Mouse (Mus musculus): ENCODE data around the gene Rsl24d1. TPM values are rescaled to one million over a fixed set of nuclear protein-coding genes. Genes with fewer than 3 reads are reported as not detected.

Rsl24d1 gene
- 121 and 122 TPM in 2 replicates for polyA plus RNA-seq (2014; fragmentation: Nextera tagmentation; extraction: Ambion mirVana)

GRCm38 (mm10) chr9:73112919-73113906 lies at the start of gene Rsl24d1:
Gene Rsl24d1 (plus strand): TSS chr9:73113426.
- ATAC-seq (ENCODE audit: low FRiP score, low TSS enrichment) (peak; percentile 97), DNase-seq (peak; percentile 96)
- H3K9ac ChIP-seq (replicated peaks; ENCODE audit: low read length): peak within 1 kb of the TSS; percentile 79
- no peaks in the 10 kb centered on the region; the same call in 1 of the 2 replicates for H3K4me1 ChIP-seq (ENCODE audit: control insufficient read depth, insufficient read depth, low read length)
- H3K4me3 ChIP-seq (replicated peaks; ENCODE audit: low read depth, low read length): peak within 1 kb of the TSS; percentile 89
- no peaks in the 10 kb centered on the region for H3K27me3 ChIP-seq (ENCODE audit: control insufficient read depth, insufficient read depth, low read length)
- H3K36me3 ChIP-seq (ENCODE audit: control insufficient read depth, insufficient read depth, low read length): peaks cover 29% of the 10 kb centered on the region
- no peaks in the 10 kb centered on the region for H3K9me3 ChIP-seq (ENCODE audit: control insufficient read depth, low read length)
- under 1% methylated on average over 64 of the region's 64 CpGs for WGBS
- H3K27ac ChIP-seq (replicated peaks; ENCODE audit: low read depth, low read length): peak within 1 kb of the TSS; percentile 68
- H3K4me2 ChIP-seq (ENCODE audit: low read length): peak within 1 kb of the TSS; percentile 60

GRCm38 (mm10) chr9:73063621-73064290 lies 49.5 kb upstream of the Rsl24d1 start:
- Histone ChIP-seq H3K27ac (replicated peaks; ENCODE audit: low read depth, low read length) (no peak overlapping the region), H3K27me3 (ENCODE audit: control insufficient read depth, insufficient read depth, low read length) (no peaks in the 10 kb centered on the region), H3K9me3 (ENCODE audit: control insufficient read depth, low read length) (no peaks in the 10 kb centered on the region), H3K9ac (replicated peaks; ENCODE audit: low read length) (no peak overlapping the region), H3K36me3 (ENCODE audit: control insufficient read depth, insufficient read depth, low read length) (no peaks in the 10 kb centered on the region), H3K4me3 (replicated peaks; ENCODE audit: low read depth, low read length) (no peak overlapping the region), H3K4me2 (ENCODE audit: low read length) (peak overlapping the region; percentile 30; the same call in 1 of the 2 replicates), H3K4me1 (ENCODE audit: control insufficient read depth, insufficient read depth, low read length) (0 out of 2 replicates have a peak, but pooled peaks cover 4% of the 10 kb centered on the region)
- DNase-seq (peak; percentile 24), ATAC-seq (ENCODE audit: low FRiP score, low TSS enrichment) (no peak)
- WGBS: 39% methylated on average over 15 of the region's 15 CpGs

- ATAC-seq (ENCODE audit: low FRiP score, low TSS enrichment) (no peak), DNase-seq (peak; percentile 42)
- WGBS: 35% methylated on average over 10 of the region's 10 CpGs
- Histone ChIP-seq H3K9ac (replicated peaks; ENCODE audit: low read length) (no peak overlapping the region), H3K27ac (replicated peaks; ENCODE audit: low read depth, low read length) (no peak overlapping the region), H3K4me2 (ENCODE audit: low read length) (peak overlapping the region; percentile 16; the same call in 1 of the 2 replicates), H3K36me3 (ENCODE audit: control insufficient read depth, insufficient read depth, low read length) (no peaks in the 10 kb centered on the region), H3K27me3 (ENCODE audit: control insufficient read depth, insufficient read depth, low read length) (no peaks in the 10 kb centered on the region), H3K4me1 (ENCODE audit: control insufficient read depth, insufficient read depth, low read length) (0 out of 2 replicates have a peak, but pooled peaks cover 4% of the 10 kb centered on the region), H3K4me3 (replicated peaks; ENCODE audit: low read depth, low read length) (no peak overlapping the region), H3K9me3 (ENCODE audit: control insufficient read depth, low read length) (no peaks in the 10 kb centered on the region)
Observed at GRCm38 (mm10) chr9:73067086-73067485, 46.1 kb upstream of the Rsl24d1 start.

- Histone ChIP-seq H3K4me1 (ENCODE audit: control insufficient read depth, insufficient read depth, low read length) (0 out of 2 replicates have a peak, but pooled peaks cover 4% of the 10 kb centered on the region), H3K4me2 (ENCODE audit: low read length) (no peak overlapping the region), H3K36me3 (ENCODE audit: control insufficient read depth, insufficient read depth, low read length) (no peaks in the 10 kb centered on the region), H3K9ac (replicated peaks; ENCODE audit: low read length) (no peak overlapping the region), H3K4me3 (replicated peaks; ENCODE audit: low read depth, low read length) (no peak overlapping the region), H3K27ac (replicated peaks; ENCODE audit: low read depth, low read length) (no peak overlapping the region), H3K27me3 (ENCODE audit: control insufficient read depth, insufficient read depth, low read length) (no peaks in the 10 kb centered on the region), H3K9me3 (ENCODE audit: control insufficient read depth, low read length) (no peaks in the 10 kb centered on the region)
- WGBS: 76% methylated on average over 6 of the region's 6 CpGs
- DNase-seq (no peak), ATAC-seq (ENCODE audit: low FRiP score, low TSS enrichment) (no peak)
Observed at GRCm38 (mm10) chr9:73068230-73068679, 45.0 kb upstream of the Rsl24d1 start.

- Histone ChIP-seq H3K4me1 (ENCODE audit: control insufficient read depth, insufficient read depth, low read length) (0 out of 2 replicates have a peak, but pooled peaks cover 4% of the 10 kb centered on the region), H3K9me3 (ENCODE audit: control insufficient read depth, low read length) (no peaks in the 10 kb centered on the region), H3K27me3 (ENCODE audit: control insufficient read depth, insufficient read depth, low read length) (no peaks in the 10 kb centered on the region), H3K4me3 (replicated peaks; ENCODE audit: low read depth, low read length) (no peak overlapping the region), H3K4me2 (ENCODE audit: low read length) (no peak overlapping the region), H3K9ac (replicated peaks; ENCODE audit: low read length) (no peak overlapping the region), H3K27ac (replicated peaks; ENCODE audit: low read depth, low read length) (no peak overlapping the region), H3K36me3 (ENCODE audit: control insufficient read depth, insufficient read depth, low read length) (no peaks in the 10 kb centered on the region)
- 93% methylated on average over 6 of the region's 6 CpGs for WGBS
- ATAC-seq (ENCODE audit: low FRiP score, low TSS enrichment): no peak
- DNase-seq: no peak
Observed at GRCm38 (mm10) chr9:73068688-73069087, 44.5 kb upstream of the Rsl24d1 start.

GRCm38 (mm10) chr9:73070971-73071659 lies 42.1 kb upstream of the Rsl24d1 start:
- Histone ChIP-seq H3K4me1 (ENCODE audit: control insufficient read depth, insufficient read depth, low read length) (0 out of 2 replicates have a peak, but pooled peaks cover 4% of the 10 kb centered on the region), H3K9me3 (ENCODE audit: control insufficient read depth, low read length) (no peaks in the 10 kb centered on the region), H3K9ac (replicated peaks; ENCODE audit: low read length) (no peak overlapping the region), H3K4me2 (ENCODE audit: low read length) (no peak overlapping the region), H3K27me3 (ENCODE audit: control insufficient read depth, insufficient read depth, low read length) (no peaks in the 10 kb centered on the region), H3K4me3 (replicated peaks; ENCODE audit: low read depth, low read length) (no peak overlapping the region), H3K27ac (replicated peaks; ENCODE audit: low read depth, low read length) (no peak overlapping the region), H3K36me3 (ENCODE audit: control insufficient read depth, insufficient read depth, low read length) (no peaks in the 10 kb centered on the region)
- no peak for DNase-seq
- WGBS: 78% methylated on average over 10 of the region's 10 CpGs
- no peak for ATAC-seq (ENCODE audit: low FRiP score, low TSS enrichment)

- Histone ChIP-seq H3K4me3 (replicated peaks; ENCODE audit: low read depth, low read length) (no peak overlapping the region), H3K4me2 (ENCODE audit: low read length) (no peak overlapping the region), H3K27me3 (ENCODE audit: control insufficient read depth, insufficient read depth, low read length) (no peaks in the 10 kb centered on the region), H3K9ac (replicated peaks; ENCODE audit: low read length) (no peak overlapping the region), H3K4me1 (ENCODE audit: control insufficient read depth, insufficient read depth, low read length) (no peaks in the 10 kb centered on the region), H3K27ac (replicated peaks; ENCODE audit: low read depth, low read length) (no peak overlapping the region), H3K36me3 (ENCODE audit: control insufficient read depth, insufficient read depth, low read length) (no peaks in the 10 kb centered on the region), H3K9me3 (ENCODE audit: control insufficient read depth, low read length) (no peaks in the 10 kb centered on the region)
- 85% methylated on average over 8 of the region's 8 CpGs for WGBS
- DNase-seq (no peak), ATAC-seq (ENCODE audit: low FRiP score, low TSS enrichment) (no peak)
Observed at GRCm38 (mm10) chr9:73072426-73072825, 40.8 kb upstream of the Rsl24d1 start.

GRCm38 (mm10) chr9:73073169-73073568 lies 40.1 kb upstream of the Rsl24d1 start:
- ATAC-seq (ENCODE audit: low FRiP score, low TSS enrichment): no peak
- Histone ChIP-seq H3K4me3 (replicated peaks; ENCODE audit: low read depth, low read length) (no peak overlapping the region), H3K4me1 (ENCODE audit: control insufficient read depth, insufficient read depth, low read length) (no peaks in the 10 kb centered on the region), H3K4me2 (ENCODE audit: low read length) (no peak overlapping the region), H3K27me3 (ENCODE audit: control insufficient read depth, insufficient read depth, low read length) (no peaks in the 10 kb centered on the region), H3K27ac (replicated peaks; ENCODE audit: low read depth, low read length) (no peak overlapping the region), H3K36me3 (ENCODE audit: control insufficient read depth, insufficient read depth, low read length) (no peaks in the 10 kb centered on the region), H3K9me3 (ENCODE audit: control insufficient read depth, low read length) (no peaks in the 10 kb centered on the region), H3K9ac (replicated peaks; ENCODE audit: low read length) (no peak overlapping the region)
- DNase-seq: no peak
- WGBS: 94% methylated on average over 5 of the region's 5 CpGs
